Mouse (Mus musculus) spleen, adult 18-20 months (tissue): ENCODE results near the gene Inf2.

Experiments
- DNase-seq, 2 experiments: peaks; one replicate each; pipeline ENCODE4 v3.0.0; 2022; ENCODE audit warnings: mixed read lengths in 2 of 2

Gene Inf2

GRCm38 (mm10) chr12:112661851-112662250 lies 73.3 kb downstream of the Inf2 start:
- DNase-seq: no peak

- no peak for DNase-seq
Measured at GRCm38 (mm10) chr12:112663303-112663702, 74.7 kb downstream of the Inf2 start.

- no peak for DNase-seq
Measured at GRCm38 (mm10) chr12:112663716-112664115, 75.1 kb downstream of the Inf2 start.

- DNase-seq: no peak
Measured at GRCm38 (mm10) chr12:112664124-112664523, 75.5 kb downstream of the Inf2 start.

GRCm38 (mm10) chr12:112664656-112665055 lies 76.1 kb downstream of the Inf2 start:
- no peak for DNase-seq
